Mouse (Mus musculus) C2C12 (cell line): ENCODE results near the gene Izumo2. TPM values are rescaled to one million over a fixed set of nuclear protein-coding genes. Genes with fewer than 3 reads are reported as not detected.

Source experiments
- H3K27me3 ChIP-seq: one replicate; pipeline ENCODE4 v1.6.1; 2011; ENCODE audit not compliant: control insufficient read depth, insufficient read depth, insufficient read length
- H3K36me3 ChIP-seq: one replicate; pipeline ENCODE4 v1.6.1; 2011; ENCODE audit not compliant: control insufficient read depth, insufficient read depth
- H3K4me3 ChIP-seq: one replicate; pipeline ENCODE4 v1.5.1; 2011; ENCODE audit warnings: mild to moderate bottlenecking, control low read depth; ENCODE audit not compliant: poor library complexity, insufficient read depth, severe bottlenecking
- H3K79me2 ChIP-seq: one replicate; pipeline ENCODE4 v1.6.1; 2011; ENCODE audit not compliant: control insufficient read depth, insufficient read depth
- H3K79me3 ChIP-seq: one replicate; pipeline ENCODE4 v1.6.1; 2011; ENCODE audit warnings: low read depth, control low read depth
- H3ac ChIP-seq: one replicate; pipeline ENCODE3; 2011; ENCODE audit warnings: low read depth; ENCODE audit not compliant: control insufficient read depth, insufficient read length
- CEBPB ChIP-seq: IDR thresholded peaks from one replicate; pipeline ENCODE4 v1.6.1; 2011; ENCODE audit warnings: low read depth, mild to moderate bottlenecking, control low read depth, moderate library complexity
- CTCF ChIP-seq: IDR thresholded peaks from one replicate; pipeline ENCODE4 v1.5.1; 2011; ENCODE audit not compliant: control insufficient read depth, insufficient read depth, insufficient read length
- FOSL1 ChIP-seq: IDR thresholded peaks from one replicate; pipeline ENCODE4 v1.8.0; 2011; ENCODE audit warnings: mild to moderate bottlenecking, low read length; ENCODE audit not compliant: poor library complexity, insufficient read depth, severe bottlenecking
- MAX ChIP-seq: IDR thresholded peaks from one replicate; pipeline ENCODE4 v1.6.1; 2011; ENCODE audit warnings: mild to moderate bottlenecking, control low read depth
- MYOD1 ChIP-seq: IDR thresholded peaks from one replicate; pipeline ENCODE4 v1.6.1; 2011; ENCODE audit warnings: low read depth; ENCODE audit not compliant: control insufficient read depth, insufficient read length
- MYOG ChIP-seq: IDR thresholded peaks from one replicate; pipeline ENCODE4 v1.6.1; 2011; ENCODE audit not compliant: control insufficient read depth, insufficient read length; ENCODE audit errors: extremely low read depth
- USF1 ChIP-seq: IDR thresholded peaks from one replicate; pipeline ENCODE4 v1.6.1; 2011; ENCODE audit warnings: low read depth, mild to moderate bottlenecking, control low read depth, moderate library complexity
- long read RNA-seq, 2 experiments: library from polyadenylated mRNA; unstranded; transcript quantifications; one replicate each; pipeline ENCODE4 v2.0.0; 2019 to 2020
- polyA plus RNA-seq: library from polyadenylated mRNA; unstranded; fragments of >200 nt; fragmentation: generic; extraction: Trizol; gene quantifications from one replicate; pipeline ENCODE4 v1.2.1, GENCODE M21; 2012; ENCODE audit warnings: missing spikeins

Gene Izumo2
- polyA plus RNA-seq: not detected
- long read RNA-seq, experiment 1: 0 reads
- long read RNA-seq, experiment 2: 0 reads

GRCm38 (mm10) chr7:44708574-44708973 lies at the start of gene Izumo2:
TSS of gene Izumo2 (plus strand) at chr7:44708742.
- Histone ChIP-seq H3K27me3 (no peaks in the 10 kb centered on the region), H3K79me2 (no peaks in the 10 kb centered on the region), H3K79me3 (no peaks in the 10 kb centered on the region), H3K36me3 (no peaks in the 10 kb centered on the region), H3K4me3 (no peak within 1 kb of the TSS), H3ac (no peak within 1 kb of the TSS)
- TF ChIP-seq MYOD1: no peak
- TF ChIP-seq MAX: no peak
- TF ChIP-seq CTCF: no peak
- no peak for TF ChIP-seq CEBPB
- no peak for TF ChIP-seq MYOG
- no peak for TF ChIP-seq FOSL1
- no peak for TF ChIP-seq USF1

DNA sequence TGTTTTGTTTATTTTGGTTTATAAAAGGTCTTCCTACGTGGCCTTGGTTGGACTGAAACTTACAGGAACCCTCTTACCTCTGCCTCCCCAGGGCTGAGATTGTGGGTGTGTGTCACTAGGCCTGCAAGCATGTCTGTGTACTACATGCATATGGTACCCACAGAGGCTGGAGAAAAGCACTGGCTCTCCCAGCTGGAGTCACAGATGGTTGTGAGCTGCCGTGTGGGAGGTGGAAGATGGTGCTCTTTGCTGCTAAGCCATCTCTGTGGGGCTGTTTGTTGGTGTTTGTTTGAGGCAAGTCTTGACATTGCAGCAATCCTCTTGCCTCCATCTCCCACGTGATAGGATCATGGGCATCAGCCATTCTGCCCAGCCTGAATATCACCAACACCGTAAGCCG lies 47.3 kb upstream of the Izumo2 start:
- no peak overlapping the region for H3K4me3 ChIP-seq
- TF ChIP-seq MYOG (no peak), MAX (no peak), FOSL1 (no peak), USF1 (no peak), CTCF (no peak), MYOD1 (no peak), CEBPB (no peak)
- no peak overlapping the region for H3ac ChIP-seq
- H3K79me3 ChIP-seq: no peaks in the 10 kb centered on the region
- H3K27me3 ChIP-seq: peaks cover 28% of the 10 kb centered on the region
- no peaks in the 10 kb centered on the region for H3K79me2 ChIP-seq
- H3K36me3 ChIP-seq: no peaks in the 10 kb centered on the region

DNA sequence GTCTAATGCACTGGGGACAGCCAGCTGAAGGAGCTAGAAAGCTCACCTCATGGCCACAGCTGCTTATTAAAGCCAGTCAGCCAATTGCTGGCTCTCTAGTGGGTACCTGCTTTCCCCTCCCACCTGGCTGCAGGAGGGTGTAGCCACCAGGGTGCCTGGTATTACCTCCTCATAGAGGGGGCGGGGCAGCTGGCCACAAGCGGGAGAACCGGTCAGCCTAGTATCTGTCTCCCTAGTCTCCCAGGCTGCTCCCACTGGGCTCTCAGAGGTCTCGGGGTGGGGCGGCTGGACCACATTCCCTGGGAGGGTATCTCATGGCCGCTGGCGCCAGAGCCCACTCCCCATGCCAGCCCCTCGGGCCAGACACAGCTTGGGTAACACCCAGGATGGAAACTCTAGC lies 46.4 kb upstream of the Izumo2 start:
- no peak for TF ChIP-seq MYOG
- no peak for TF ChIP-seq CEBPB
- no peak for TF ChIP-seq MYOD1
- no peaks in the 10 kb centered on the region for H3K36me3 ChIP-seq
- no peak overlapping the region for H3ac ChIP-seq
- H3K27me3 ChIP-seq: peaks cover 21% of the 10 kb centered on the region
- no peaks in the 10 kb centered on the region for H3K79me2 ChIP-seq
- H3K79me3 ChIP-seq: no peaks in the 10 kb centered on the region
- H3K4me3 ChIP-seq: no peak overlapping the region

- TF ChIP-seq FOSL1 (no peak), USF1 (no peak), MAX (no peak), CTCF (no peak), MYOD1 (no peak), MYOG (no peak), CEBPB (no peak)
- Histone ChIP-seq H3K79me2 (no peaks in the 10 kb centered on the region), H3K36me3 (no peaks in the 10 kb centered on the region), H3K27me3 (peaks cover 18% of the 10 kb centered on the region), H3K4me3 (no peak overlapping the region), H3K79me3 (no peaks in the 10 kb centered on the region), H3ac (no peak overlapping the region)
Measured at GRCm38 (mm10) chr7:44662569-44662968, 46.0 kb upstream of the Izumo2 start.

- H3K27me3 ChIP-seq: peaks cover 26% of the 10 kb centered on the region
- H3K79me3 ChIP-seq: no peaks in the 10 kb centered on the region
- no peak overlapping the region for H3K4me3 ChIP-seq
- H3ac ChIP-seq: no peak overlapping the region
- H3K79me2 ChIP-seq: no peaks in the 10 kb centered on the region
- no peak for TF ChIP-seq CTCF
- no peaks in the 10 kb centered on the region for H3K36me3 ChIP-seq
Measured at GRCm38 (mm10) chr7:44663546-44663945, 45.0 kb upstream of the Izumo2 start.

DNA sequence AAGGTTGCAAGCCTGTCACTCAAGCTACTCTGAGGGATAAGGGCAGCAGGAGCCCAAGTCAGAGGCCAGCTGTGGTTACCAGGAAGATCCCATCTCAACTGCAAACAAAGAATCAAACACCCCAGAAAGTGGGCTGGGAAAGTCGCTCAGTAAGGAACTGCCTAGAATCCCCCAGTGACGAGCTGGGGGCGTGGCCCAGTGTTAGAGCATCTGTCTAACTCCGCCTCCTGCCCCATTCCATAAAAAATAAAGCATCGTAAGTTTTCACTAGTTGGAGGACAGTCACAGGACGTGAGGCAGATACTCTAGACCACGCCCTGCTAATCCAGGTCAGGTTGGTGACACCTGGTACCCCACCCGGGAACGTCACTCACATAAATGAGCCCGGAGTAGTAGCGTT lies 43.8 kb upstream of the Izumo2 start:
- Histone ChIP-seq H3K79me2 (no peaks in the 10 kb centered on the region), H3K4me3 (no peak overlapping the region), H3K36me3 (no peaks in the 10 kb centered on the region), H3K79me3 (no peaks in the 10 kb centered on the region), H3ac (no peak overlapping the region), H3K27me3 (peaks cover 34% of the 10 kb centered on the region)
- TF ChIP-seq CEBPB (no peak), FOSL1 (no peak), USF1 (no peak), MYOG (no peak), CTCF (no peak), MYOD1 (no peak), MAX (no peak)

DNA sequence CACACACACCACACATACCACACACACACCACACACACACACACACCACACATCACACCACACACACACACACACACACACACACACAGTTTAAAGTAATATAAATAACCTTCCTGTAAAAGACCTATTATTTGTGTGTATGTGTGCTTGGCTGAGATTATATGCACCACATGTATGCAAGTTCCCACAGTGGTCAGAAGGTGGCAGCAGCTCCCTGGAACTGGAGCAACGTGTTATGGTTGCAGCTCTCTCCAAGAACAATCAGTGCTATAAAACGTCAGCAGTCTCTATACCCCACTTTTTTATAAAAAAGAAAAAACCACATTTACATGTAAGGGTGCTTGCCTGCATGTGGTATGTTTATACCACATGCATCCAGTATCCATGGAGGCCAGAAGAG lies 42.1 kb upstream of the Izumo2 start:
- H3K36me3 ChIP-seq: no peaks in the 10 kb centered on the region
- TF ChIP-seq CEBPB (no peak), CTCF (no peak), FOSL1 (no peak), MAX (no peak), USF1 (no peak), MYOD1 (no peak), MYOG (no peak)
- no peaks in the 10 kb centered on the region for H3K79me3 ChIP-seq
- H3K4me3 ChIP-seq: no peak overlapping the region
- no peak overlapping the region for H3ac ChIP-seq
- no peaks in the 10 kb centered on the region for H3K79me2 ChIP-seq
- H3K27me3 ChIP-seq: peaks cover 28% of the 10 kb centered on the region
